Mouse (Mus musculus) intestine, embryonic 16.5 days (tissue): ENCODE measurements at regions not wholly inside any gene's neighbourhood (a gene's known extent, or its start where the extent isn't known, plus 50 kb on each side); places are given as distances from the start of the nearest gene placed in this dataset.

ENCODE experiments used
- ATAC-seq: fragments of 200-750 bp; cut with Nextera tagmentation; 2 replicates; pipeline ENCODE4 v1.8.0; 2017; ENCODE audit warnings: moderate TSS enrichment, moderate library complexity
- H3K27ac ChIP-seq: fragments of 300-500 bp; sonication (generic); 2 replicates; pipeline ENCODE4 v1.5.1; 2014; ENCODE audit warnings: mild to moderate bottlenecking, low read length
- H3K27me3 ChIP-seq: fragments of 300-500 bp; sonication (generic); replicated peaks from 2 replicates; pipeline ENCODE4 v1.6.1; 2014; ENCODE audit warnings: low read length, control low read depth, mixed read lengths; ENCODE audit not compliant: control insufficient read depth, insufficient read depth
- H3K36me3 ChIP-seq: fragments of 300-500 bp; sonication (generic); 2 replicates; pipeline ENCODE4 v1.6.1; 2014; ENCODE audit warnings: low read length, control low read depth; ENCODE audit not compliant: control insufficient read depth, insufficient read depth
- H3K4me1 ChIP-seq: fragments of 300-500 bp; sonication (generic); 2 replicates; pipeline ENCODE4 v1.6.1; 2014; ENCODE audit warnings: low read length, control low read depth, mixed read lengths; ENCODE audit not compliant: control insufficient read depth, insufficient read depth
- H3K4me2 ChIP-seq: fragments of 300-500 bp; sonication (generic); 2 replicates; pipeline ENCODE4 v1.6.1; 2014; ENCODE audit warnings: low read depth, low read length, control low read depth
- H3K4me3 ChIP-seq: fragments of 300-500 bp; sonication (generic); 2 replicates; pipeline ENCODE4 v1.5.1; 2014; ENCODE audit warnings: mild to moderate bottlenecking, low read length
- H3K9ac ChIP-seq: fragments of 300-500 bp; sonication (generic); 2 replicates; pipeline ENCODE4 v1.6.1; 2014; ENCODE audit warnings: low read depth, low read length
- H3K9me3 ChIP-seq: fragments of 300-500 bp; sonication (generic); 2 replicates; pipeline ENCODE4 v1.6.1; 2016; ENCODE audit warnings: low read length, control low read depth; ENCODE audit not compliant: control insufficient read depth
- WGBS: fragments of 180-500 bp; shearing (Covaris S2); extraction: QIAGEN DNeasy Blood & Tissue Kit; methylation state at CpG from one replicate; pipeline ENCODE4 v1.1.7; 2014; 5-methylcytosine and 5-hydroxymethylcytosine counted together

- Histone ChIP-seq H3K4me3 (no peak overlapping the region), H3K9ac (no peak overlapping the region), H3K36me3 (no peaks in the 10 kb centered on the region), H3K27me3 (no peaks in the 10 kb centered on the region), H3K4me1 (peaks cover 11% of the 10 kb centered on the region), H3K9me3 (no peaks in the 10 kb centered on the region), H3K4me2 (no peak overlapping the region), H3K27ac (no peak overlapping the region)
- WGBS = 79% methylated on average over 8 of the region's 8 CpGs
- no peak for ATAC-seq
Measured at GRCm38 (mm10) chr17:79964850-79965249, 68.9 kb upstream of the Atl2 start.

DNA sequence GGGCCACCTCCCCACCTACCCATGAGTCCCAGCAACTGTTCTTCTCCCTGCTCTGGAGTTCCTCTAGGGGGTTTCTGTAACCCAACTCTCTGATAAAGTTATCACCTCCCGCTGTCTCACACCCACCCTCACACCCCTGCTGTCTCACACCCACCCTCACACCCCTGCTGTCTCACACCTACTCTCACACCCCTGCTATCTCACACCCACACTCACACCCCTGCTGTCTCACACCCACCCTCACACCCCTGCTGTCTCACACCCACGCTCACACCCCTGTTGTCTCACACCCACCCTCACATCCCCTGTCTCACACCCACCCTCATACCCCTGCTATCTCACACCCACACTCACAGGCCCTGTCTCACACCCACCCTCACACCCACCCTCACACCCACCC lies 67.4 kb upstream of the Atl2 start:
- no peak for ATAC-seq
- Histone ChIP-seq H3K9me3 (no peaks in the 10 kb centered on the region), H3K9ac (no peak overlapping the region), H3K4me3 (no peak overlapping the region), H3K4me1 (peaks cover 9% of the 10 kb centered on the region), H3K27ac (no peak overlapping the region), H3K4me2 (no peak overlapping the region), H3K27me3 (no peaks in the 10 kb centered on the region), H3K36me3 (no peaks in the 10 kb centered on the region)
- WGBS = 76% methylated on average over 2 of the region's 2 CpGs

DNA sequence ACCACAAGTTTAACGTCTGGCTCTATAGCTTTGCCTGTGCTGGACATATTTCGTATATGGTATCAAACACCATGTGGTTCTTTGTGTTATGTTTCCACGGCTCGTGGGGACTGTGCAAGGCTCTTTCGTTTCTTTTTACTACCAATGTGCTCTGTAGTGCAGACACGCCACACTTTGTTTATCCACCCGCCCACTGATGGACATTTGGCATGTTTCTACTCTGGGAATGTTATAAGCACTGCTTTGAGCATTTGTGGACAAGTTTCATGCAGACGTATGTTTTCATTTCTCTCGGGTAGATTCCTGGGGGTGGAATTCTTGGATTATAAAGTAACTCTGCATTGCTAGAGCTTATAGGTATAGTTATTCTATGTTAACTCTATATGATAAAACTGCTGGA lies 65.5 kb upstream of the Atl2 start:
- 49% methylated on average over 9 of the region's 9 CpGs for WGBS

GRCm38 (mm10) chr17:79960688-79961087 lies 64.8 kb upstream of the Atl2 start:
- peaks cover 11% of the 10 kb centered on the region for H3K4me1 ChIP-seq
- no peak overlapping the region for H3K27ac ChIP-seq
- no peak for ATAC-seq
- H3K9me3 ChIP-seq = no peaks in the 10 kb centered on the region
- 53% methylated on average over 3 of the region's 3 CpGs for WGBS
- H3K4me2 ChIP-seq = no peak overlapping the region
- no peak overlapping the region for H3K9ac ChIP-seq
- no peaks in the 10 kb centered on the region for H3K27me3 ChIP-seq
- H3K4me3 ChIP-seq = no peak overlapping the region
- H3K36me3 ChIP-seq = no peaks in the 10 kb centered on the region

More for the DNA sequence above, 65.5 kb upstream of the Atl2 start:
- H3K4me2 ChIP-seq = no peak overlapping the region
- H3K4me1 ChIP-seq = peaks cover 11% of the 10 kb centered on the region
- no peaks in the 10 kb centered on the region for H3K27me3 ChIP-seq
- H3K9ac ChIP-seq = no peak overlapping the region
- no peaks in the 10 kb centered on the region for H3K9me3 ChIP-seq
- no peak for ATAC-seq
- H3K4me3 ChIP-seq = no peak overlapping the region
- no peak overlapping the region for H3K27ac ChIP-seq
- H3K36me3 ChIP-seq = no peaks in the 10 kb centered on the region

GRCm38 (mm10) chr17:79955267-79955666 lies 59.3 kb upstream of the Atl2 start:
- H3K4me3 ChIP-seq = no peak overlapping the region
- 29% methylated on average over 1 of the region's 1 CpGs for WGBS
- no peak for ATAC-seq

GRCm38 (mm10) chr17:79954624-79955244 lies 58.8 kb upstream of the Atl2 start:
- Histone ChIP-seq H3K4me2 (no peak overlapping the region), H3K4me3 (no peak overlapping the region), H3K27me3 (no peaks in the 10 kb centered on the region), H3K36me3 (no peaks in the 10 kb centered on the region), H3K27ac (no peak overlapping the region), H3K9me3 (no peaks in the 10 kb centered on the region), H3K4me1 (peaks cover 18% of the 10 kb centered on the region), H3K9ac (no peak overlapping the region)
- no peak for ATAC-seq
- WGBS = 70% methylated on average over 6 of the region's 6 CpGs

More at GRCm38 (mm10) chr17:79955267-79955666, 59.3 kb upstream of the Atl2 start:
- Histone ChIP-seq H3K27ac (no peak overlapping the region), H3K27me3 (no peaks in the 10 kb centered on the region), H3K9ac (no peak overlapping the region), H3K36me3 (no peaks in the 10 kb centered on the region), H3K4me2 (no peak overlapping the region), H3K9me3 (no peaks in the 10 kb centered on the region), H3K4me1 (peaks cover 16% of the 10 kb centered on the region)

DNA sequence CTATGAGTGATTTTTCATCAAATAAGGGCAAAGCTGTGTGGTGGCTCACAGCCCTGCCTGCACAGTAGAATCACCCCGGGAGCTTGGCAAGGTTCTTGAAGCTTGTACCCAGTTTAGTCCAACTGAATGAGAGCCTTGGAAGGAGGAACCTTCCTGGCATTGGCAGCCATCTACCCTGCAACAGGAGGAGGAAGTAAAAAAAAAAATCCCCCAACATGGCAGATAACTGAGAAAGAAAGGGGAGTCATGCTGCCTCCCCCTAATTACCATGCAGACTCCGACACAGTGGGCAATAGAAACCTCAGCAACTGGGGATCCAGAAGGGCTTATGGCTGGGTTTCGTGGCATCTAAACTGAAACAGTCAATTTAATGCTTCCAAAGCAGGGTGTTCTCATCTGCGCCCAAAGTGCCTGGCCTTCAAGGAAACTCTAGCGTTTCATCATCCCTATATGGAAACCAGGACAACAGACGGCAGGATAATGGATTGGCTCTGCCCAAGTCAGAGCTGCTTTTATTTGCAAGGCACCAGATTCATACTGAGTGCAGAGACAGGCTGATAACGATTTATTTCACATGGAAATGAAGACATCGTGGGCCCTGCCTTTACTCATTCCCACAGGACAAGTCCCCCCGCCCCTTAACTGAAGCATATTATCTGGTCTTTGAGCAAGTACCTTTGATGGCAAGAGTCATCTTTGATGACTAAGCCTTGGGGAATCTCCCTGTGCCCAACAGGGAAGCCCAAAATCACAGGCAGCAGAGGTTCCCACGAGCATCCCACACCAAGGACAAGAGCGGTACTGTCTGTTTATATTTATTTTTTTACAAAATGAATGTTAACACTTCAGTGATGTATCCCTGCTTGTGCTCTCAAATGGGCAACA lies 52.9 kb upstream of the Atl2 start:
- no peak overlapping the region for H3K27ac ChIP-seq
- no peak overlapping the region for H3K9ac ChIP-seq
- H3K36me3 ChIP-seq = no peaks in the 10 kb centered on the region
- no peaks in the 10 kb centered on the region for H3K27me3 ChIP-seq
- H3K4me3 ChIP-seq = no peak overlapping the region
- H3K9me3 ChIP-seq = no peaks in the 10 kb centered on the region
- H3K4me2 ChIP-seq = 0 out of 2 replicates have a peak overlapping the region, but pooled peaks have one; percentile 9
- 47% methylated on average over 11 of the region's 11 CpGs for WGBS
- H3K4me1 ChIP-seq = peaks cover 15% of the 10 kb centered on the region
- ATAC-seq = no peak
